ENCODE assay signal across 13 mouse cellular contexts in the genomic region with DNA sequence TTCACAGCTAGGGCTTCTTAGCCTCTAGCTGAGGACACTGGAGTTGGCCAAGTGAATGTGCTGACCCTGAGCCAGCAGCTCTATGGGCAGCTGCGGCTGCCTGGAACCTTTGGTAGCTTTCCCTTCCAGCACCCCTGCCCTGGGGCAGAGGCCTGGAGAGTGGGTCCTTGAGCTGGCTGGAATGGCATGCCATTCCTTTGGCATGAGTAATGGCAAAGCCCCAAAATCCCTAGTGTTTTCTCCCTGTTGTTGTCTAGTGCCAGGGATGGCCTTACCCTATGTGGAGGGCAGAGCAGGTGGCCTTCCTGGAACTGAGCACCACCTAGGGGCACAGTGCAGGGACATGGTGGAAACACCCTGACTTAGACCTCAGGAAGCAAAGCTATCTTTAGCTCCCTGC. TPM values are rescaled to one million over a fixed set of nuclear protein-coding genes. Genes with fewer than 3 reads are reported as not detected.
DNase-seq lines count a peak whose midpoint lies in the region; ATAC-seq and TF ChIP-seq lines count a peak whose summit lies in the region.
"Had no signal": no experiment of that assay in that cellular context is flagged by ENCODE, and none has a peak within 500 bp of the region (broad histone marks: within the 10 kb centered on the region; RNA-seq: fewer than 3 reads in every experiment).

No protein-coding gene starts in this region.

- 0 out of 2 replicates have a peak overlapping the region, but pooled peaks have one; percentile 20 for H3K27ac ChIP-seq in lung, postnatal 0 days (ENCODE audit: low read length)
- no peak overlapping the region for H3K27ac ChIP-seq in midbrain, embryonic 11.5 days (ENCODE audit: low read depth, low read length)
- no peak overlapping the region for H3K27ac ChIP-seq in liver, postnatal 0 days (ENCODE audit: low read depth)
- H3K27ac ChIP-seq: heart, embryonic 13.5 days; macrophage had no signal

- no peaks in the 10 kb centered on the region for H3K9me3 ChIP-seq in lung, postnatal 0 days (ENCODE audit: low read length)
- no peaks in the 10 kb centered on the region for H3K9me3 ChIP-seq in midbrain, embryonic 11.5 days (ENCODE audit: control insufficient read depth, low read length)
- H3K9me3 ChIP-seq in liver, postnatal 0 days (ENCODE audit: low read length), result no peaks in the 10 kb centered on the region
- H3K9me3 ChIP-seq: heart, embryonic 13.5 days had no signal

- peak; percentile 35 for TF ChIP-seq CTCF in lung, postnatal 0 days (IDR thresholded peaks at IDR 0.05)
- no peak for TF ChIP-seq CTCF in liver, postnatal 0 days (IDR thresholded peaks at IDR 0.05; ENCODE audit: low read depth)

- no peak overlapping the region for H3K9ac ChIP-seq in lung, postnatal 0 days (replicated peaks; ENCODE audit: low read depth)
- H3K9ac ChIP-seq in midbrain, embryonic 11.5 days (ENCODE audit: low read length), result no peak overlapping the region
- no peak overlapping the region for H3K9ac ChIP-seq in liver, postnatal 0 days (replicated peaks)

- TF ChIP-seq EP300 in lung, postnatal 0 days (IDR thresholded peaks at IDR 0.05), result peak; percentile 79
- no peak for TF ChIP-seq EP300 in liver, postnatal 0 days (IDR thresholded peaks at IDR 0.05; ENCODE audit: low read depth)

- peak; percentile 66 for DNase-seq in NIH3T3 (ENCODE audit: low read depth)
- peak; percentile 84 for DNase-seq in adrenal gland, adult 2 months
- peak; percentile 41 to 44 for DNase-seq in heart, adult 9 months (ENCODE audit: low spot score in 2 of 2)
- DNase-seq in lung, postnatal 0 days (ENCODE audit: low spot score), result peak; percentile 72
- DNase-seq in embryo, embryonic 11 days, result no peak
- no peak for DNase-seq in midbrain, embryonic 11.5 days (ENCODE audit: low spot score, missing footprints)
- no peak for DNase-seq in liver, postnatal 0 days
- DNase-seq: cerebellum, postnatal 36 days had no signal

- no peak overlapping the region for H3K4me3 ChIP-seq in lung, postnatal 0 days (ENCODE audit: low read depth, low read length)
- H3K4me3 ChIP-seq in midbrain, embryonic 11.5 days (ENCODE audit: low read depth, low read length), result no peak overlapping the region
- no peak overlapping the region for H3K4me3 ChIP-seq in liver, postnatal 0 days (ENCODE audit: low read depth, low read length)
- H3K4me3 ChIP-seq: heart, embryonic 13.5 days had no signal

- H3K4me1 ChIP-seq in lung, postnatal 0 days (ENCODE audit: insufficient read depth, low read depth, low read length), result peaks cover 10% of the 10 kb centered on the region; the same call in 1 of the 2 replicates
- H3K4me1 ChIP-seq in midbrain, embryonic 11.5 days (ENCODE audit: control insufficient read depth, insufficient read depth, low read length), result no peaks in the 10 kb centered on the region
- H3K4me1 ChIP-seq in liver, postnatal 0 days (ENCODE audit: insufficient read depth), result no peaks in the 10 kb centered on the region

- H3K27me3 ChIP-seq in lung, postnatal 0 days (replicated peaks; ENCODE audit: insufficient read depth, low read length), result no peaks in the 10 kb centered on the region
- H3K27me3 ChIP-seq in midbrain, embryonic 11.5 days (ENCODE audit: control insufficient read depth, insufficient read depth, low read length), result no peaks in the 10 kb centered on the region
- H3K27me3 ChIP-seq in liver, postnatal 0 days (ENCODE audit: insufficient read depth, low read length), result no peaks in the 10 kb centered on the region

- no peaks in the 10 kb centered on the region for H3K36me3 ChIP-seq in lung, postnatal 0 days (ENCODE audit: insufficient read depth, low read length)
- no peaks in the 10 kb centered on the region for H3K36me3 ChIP-seq in midbrain, embryonic 11.5 days (ENCODE audit: control insufficient read depth, insufficient read depth, low read length)
- no peaks in the 10 kb centered on the region for H3K36me3 ChIP-seq in liver, postnatal 0 days (replicated peaks; ENCODE audit: insufficient read depth, low read length)
- H3K36me3 ChIP-seq: heart, embryonic 13.5 days had no signal

- WGBS in lung, postnatal 0 days, result 42% methylated on average over 1 of the region's 1 CpGs
- WGBS in midbrain, embryonic 11.5 days, result 81% methylated on average over 1 of the region's 1 CpGs
- 78% methylated on average over 1 of the region's 1 CpGs for WGBS in liver, postnatal 0 days (ENCODE audit: insufficient replicate concordance)

- peak; percentile 96 for ATAC-seq in lung, postnatal 0 days
- ATAC-seq in midbrain, embryonic 11.5 days (ENCODE audit: low FRiP score), result no peak
- ATAC-seq in liver, postnatal 0 days, result no peak

- no peak overlapping the region for H3K4me2 ChIP-seq in lung, postnatal 0 days (replicated peaks; ENCODE audit: low read depth, low read length)
- H3K4me2 ChIP-seq in midbrain, embryonic 11.5 days, result no peak overlapping the region
- H3K4me2 ChIP-seq in liver, postnatal 0 days (ENCODE audit: low read depth, low read length), result no peak overlapping the region
- H3K4me2 ChIP-seq: heart, embryonic 13.5 days had no signal

RNA-seq across cellular contexts. Expression of a gene that starts 14.3 kb away (rescaled TPM):
- 1 to 10 TPM; 3.5 to 8.1 TPM for total RNA-seq in adrenal gland, adult 2 months (2021)
- polyA plus RNA-seq in adrenal gland, adult 2 months (2012; rRNA removed), result 1.4 and 1.9 TPM in 2 replicates
- polyA plus RNA-seq in lung, postnatal 0 days (2015; fragmentation: Nextera tagmentation; extraction: Ambion mirVana), result 8.6 and 8.7 TPM in 2 replicates
- polyA plus RNA-seq in midbrain, embryonic 11.5 days (2014; fragmentation: Nextera tagmentation; extraction: Ambion mirVana), result 0.48 and 0.53 TPM in 2 replicates
- 3.5 and 3.9 TPM in 2 replicates for polyA plus RNA-seq in liver, postnatal 0 days (2015; fragmentation: Nextera tagmentation; extraction: Ambion mirVana)

RNA-seq across cellular contexts. Expression of a gene that starts 23.1 kb away (rescaled TPM):
- not detected for total RNA-seq in adrenal gland, adult 2 months (2021)
- polyA plus RNA-seq in adrenal gland, adult 2 months (2012; rRNA removed), result not detected in 2 replicates
- polyA plus RNA-seq in lung, postnatal 0 days (2015; fragmentation: Nextera tagmentation; extraction: Ambion mirVana), result not detected in 2 replicates
- not detected in 2 replicates for polyA plus RNA-seq in midbrain, embryonic 11.5 days (2014; fragmentation: Nextera tagmentation; extraction: Ambion mirVana)
- not detected in 2 replicates for polyA plus RNA-seq in liver, postnatal 0 days (2015; fragmentation: Nextera tagmentation; extraction: Ambion mirVana)
- total RNA-seq: left cerebral cortex, postnatal 14 days; MEL had no signal
- polyA plus RNA-seq: heart, embryonic 13.5 days; macrophage; neural tube, embryonic 11.5 days had no signal

Comparison
In these comparisons a context has a peak if more than half of its experiments do, and no peak if none do; other contexts are left out.
1. DNase-seq: peak in NIH3T3 (single experiment), adrenal gland, adult 2 months (single experiment), heart, adult 9 months (2 of 2) and lung, postnatal 0 days (single experiment); none in embryo, embryonic 11 days (single experiment), midbrain, embryonic 11.5 days (single experiment) and liver, postnatal 0 days (single experiment).